Mouse (Mus musculus): ENCODE results near the gene Adam11. TPM values are rescaled to one million over a fixed set of nuclear protein-coding genes. Genes with fewer than 3 reads are reported as not detected.

Gene Adam11
- polyA plus RNA-seq, 1 experiment from 2014 or later, result 13.9 TPM

DNA sequence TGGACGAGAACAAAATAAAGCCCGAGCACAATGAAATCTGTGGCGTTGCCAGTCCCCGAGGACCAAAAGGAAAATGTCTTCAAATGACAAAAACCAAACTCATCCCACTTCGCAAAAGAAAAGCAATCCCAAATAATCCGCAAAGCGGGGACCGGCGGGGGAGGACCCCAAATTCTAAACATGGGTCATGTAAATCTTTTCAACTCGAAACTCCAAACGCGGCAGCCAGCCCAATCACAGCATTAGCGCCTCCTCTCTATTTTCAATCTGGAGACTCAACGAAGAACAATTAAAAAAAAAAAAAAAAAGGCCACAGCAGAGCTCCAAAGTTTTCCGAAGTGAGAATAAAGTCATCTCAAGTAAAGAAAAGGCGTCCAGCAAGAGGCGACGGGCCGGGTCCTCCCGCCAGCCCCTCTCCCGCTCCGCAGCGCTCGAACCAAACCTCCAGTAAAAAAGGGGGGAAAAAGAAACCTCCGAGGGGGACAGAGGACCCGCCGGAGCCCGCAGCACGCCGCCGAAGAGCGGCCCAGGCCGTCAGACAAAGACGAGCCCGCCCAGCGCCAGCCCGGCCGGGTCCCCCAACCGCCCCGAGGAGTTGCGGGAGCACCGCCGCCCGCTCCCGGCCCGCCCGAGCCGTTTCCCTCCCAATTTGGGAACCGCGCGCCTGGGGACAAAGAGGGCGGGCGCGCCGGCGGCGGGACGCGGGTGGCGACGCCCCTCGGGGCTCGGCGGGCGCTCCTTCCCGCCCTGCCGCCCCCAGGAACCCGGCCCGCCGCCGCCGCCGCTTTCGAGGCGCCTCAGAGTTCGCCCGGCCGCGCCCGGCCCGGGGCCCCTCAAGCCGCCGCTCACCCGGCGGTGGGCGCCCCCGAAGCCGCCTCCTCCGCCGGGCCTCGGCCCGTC is 57.1 kb downstream of the Adam11 start:
- Histone ChIP-seq H3K9me3 (replicated peaks; ENCODE audit: control insufficient read depth, low read length) (no peaks in the 10 kb centered on the region), H3K4me3 (ENCODE audit: low read depth, low read length) (peak overlapping the region; percentile 82), H3K9ac (replicated peaks; ENCODE audit: low read length) (peak overlapping the region; percentile 98), H3K27ac (replicated peaks; ENCODE audit: low read depth, low read length) (peak overlapping the region; percentile 100), H3K4me1 (ENCODE audit: control insufficient read depth, insufficient read depth, low read length) (peaks cover 2% of the 10 kb centered on the region), H3K27me3 (ENCODE audit: control insufficient read depth, insufficient read depth, low read length) (no peaks in the 10 kb centered on the region), H3K4me2 (ENCODE audit: low read depth, low read length) (peak overlapping the region; percentile 89), H3K36me3 (replicated peaks; ENCODE audit: control insufficient read depth, insufficient read depth, low read depth, low read length) (no peaks in the 10 kb centered on the region)
- DNase-seq (ENCODE audit: low spot score), result peak; percentile 63
- ATAC-seq (replicated peaks; ENCODE audit: insufficient number of reproducible peaks, low FRiP score, low TSS enrichment, low read depth), result peak; percentile 10; the same call in 1 of the 2 replicates
- WGBS, result under 1% methylated on average over 55 of the region's 92 CpGs

DNA sequence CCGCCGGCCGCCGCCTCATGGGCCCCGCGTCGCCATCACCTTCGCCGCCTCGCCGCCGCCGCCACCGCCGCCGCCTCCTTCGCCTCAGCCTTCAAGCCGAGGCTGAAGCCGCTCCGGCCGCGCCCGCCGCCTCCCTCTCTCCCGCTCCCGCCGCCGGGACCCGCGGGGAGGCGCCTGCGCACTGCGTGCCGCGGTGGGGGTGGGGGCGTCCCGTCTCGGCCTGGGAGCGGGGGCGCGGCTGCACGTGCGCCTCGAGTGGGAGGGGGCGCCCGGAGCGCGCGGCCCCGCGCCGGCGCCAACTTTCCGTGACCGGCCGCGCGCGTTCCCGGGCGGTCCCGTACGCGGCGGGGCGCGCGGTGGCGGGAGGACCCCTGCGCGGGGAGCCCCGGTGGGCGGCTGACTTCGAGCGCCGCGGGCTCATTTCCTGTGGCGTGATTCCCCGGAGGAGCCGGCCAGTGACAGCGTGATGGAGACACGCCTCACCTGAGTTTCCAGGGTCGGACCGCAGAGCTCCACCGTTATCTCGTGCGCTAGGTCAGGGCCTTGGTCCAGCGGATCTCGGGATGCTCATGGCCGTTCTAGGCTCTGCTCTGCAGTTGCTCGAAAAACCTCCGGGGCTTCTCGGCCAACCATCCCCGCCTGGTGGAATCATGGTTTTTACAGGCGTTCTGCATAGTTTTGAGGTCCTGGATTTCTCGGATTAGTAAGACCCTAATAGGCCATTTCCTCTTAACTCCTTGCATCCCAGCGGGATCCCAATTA is 58.0 kb downstream of the Adam11 start, which contains the start of gene Gjc1:
Gjc1 (minus strand) TSS at position 680 of the 762 bp plus-strand sequence.
- WGBS, result under 1% methylated on average over 60 of the region's 97 CpGs
- Histone ChIP-seq H3K4me1 (ENCODE audit: control insufficient read depth, insufficient read depth, low read length) (peaks cover 2% of the 10 kb centered on the region), H3K4me3 (ENCODE audit: low read depth, low read length) (peak within 1 kb of the TSS; percentile 82), H3K4me2 (ENCODE audit: low read depth, low read length) (peak within 1 kb of the TSS; percentile 89), H3K9me3 (replicated peaks; ENCODE audit: control insufficient read depth, low read length) (no peaks in the 10 kb centered on the region), H3K36me3 (replicated peaks; ENCODE audit: control insufficient read depth, insufficient read depth, low read depth, low read length) (no peaks in the 10 kb centered on the region), H3K27ac (replicated peaks; ENCODE audit: low read depth, low read length) (peak within 1 kb of the TSS; percentile 100), H3K27me3 (ENCODE audit: control insufficient read depth, insufficient read depth, low read length) (no peaks in the 10 kb centered on the region), H3K9ac (replicated peaks; ENCODE audit: low read length) (peak within 1 kb of the TSS; percentile 98)
- DNase-seq (ENCODE audit: low spot score) (peak; percentile 90), ATAC-seq (replicated peaks; ENCODE audit: insufficient number of reproducible peaks, low FRiP score, low TSS enrichment, low read depth) (peak; percentile 82)

DNA sequence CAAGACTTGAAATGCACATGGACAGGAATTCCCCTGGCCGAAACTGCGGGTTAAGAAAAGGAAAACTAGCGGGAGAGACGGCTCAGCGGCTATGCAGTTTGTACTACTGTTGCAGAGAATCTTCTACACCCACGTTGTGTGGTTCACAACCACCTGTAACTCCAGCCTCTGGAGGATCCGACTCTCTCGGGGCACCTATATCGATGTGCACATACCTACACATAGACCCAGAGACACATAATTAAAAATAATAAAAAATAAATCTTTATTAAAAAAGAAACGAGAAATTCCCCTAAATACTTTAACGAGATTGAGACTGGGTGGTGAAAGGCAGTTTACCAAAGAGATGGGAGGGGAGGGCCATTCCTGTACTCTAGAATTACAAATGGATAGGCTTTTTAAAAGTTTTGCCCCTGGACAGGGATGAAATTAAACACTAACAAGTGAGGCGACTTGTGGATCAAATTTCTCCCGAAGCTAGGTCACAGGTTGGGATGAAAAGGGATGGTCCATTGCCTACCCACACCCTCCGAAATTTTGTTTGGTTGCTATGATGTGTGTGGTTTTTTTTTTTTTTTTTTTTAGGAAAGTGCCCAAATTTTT is 58.6 kb downstream of the Adam11 start:
- ATAC-seq (replicated peaks; ENCODE audit: insufficient number of reproducible peaks, low FRiP score, low TSS enrichment, low read depth) (peak; percentile 53; the same call in 1 of the 2 replicates), DNase-seq (ENCODE audit: low spot score) (peak; percentile 34)
- Histone ChIP-seq H3K4me2 (ENCODE audit: low read depth, low read length) (peak overlapping the region; percentile 89), H3K27ac (replicated peaks; ENCODE audit: low read depth, low read length) (peak overlapping the region; percentile 100), H3K27me3 (ENCODE audit: control insufficient read depth, insufficient read depth, low read length) (no peaks in the 10 kb centered on the region), H3K9ac (replicated peaks; ENCODE audit: low read length) (peak overlapping the region; percentile 98), H3K4me3 (ENCODE audit: low read depth, low read length) (peak overlapping the region; percentile 82), H3K9me3 (replicated peaks; ENCODE audit: control insufficient read depth, low read length) (no peaks in the 10 kb centered on the region), H3K36me3 (replicated peaks; ENCODE audit: control insufficient read depth, insufficient read depth, low read depth, low read length) (no peaks in the 10 kb centered on the region), H3K4me1 (ENCODE audit: control insufficient read depth, insufficient read depth, low read length) (peaks cover 2% of the 10 kb centered on the region)
- 4% methylated on average over 14 of the region's 14 CpGs for WGBS

DNA sequence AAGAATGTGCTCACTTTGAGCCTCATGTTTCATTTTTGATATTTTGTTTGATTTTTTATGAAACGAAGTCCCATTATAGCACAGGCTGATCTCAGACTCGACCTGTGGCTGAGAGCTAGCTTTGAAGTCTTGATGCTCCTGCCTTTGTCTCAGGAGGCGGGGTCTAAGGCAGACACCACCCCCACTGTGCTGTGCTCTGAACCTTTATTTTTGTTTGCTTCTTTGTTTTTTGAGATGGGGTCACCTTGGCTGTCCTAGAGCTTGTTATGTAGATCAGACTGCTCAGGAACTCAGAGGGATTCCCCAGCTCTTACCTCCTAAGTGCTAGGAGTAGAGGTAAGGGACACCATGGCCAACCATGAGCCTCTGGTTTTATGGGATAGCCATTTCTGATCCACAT is 59.2 kb downstream of the Adam11 start:
- Histone ChIP-seq H3K4me2 (ENCODE audit: low read depth, low read length) (no peak overlapping the region), H3K27me3 (ENCODE audit: control insufficient read depth, insufficient read depth, low read length) (no peaks in the 10 kb centered on the region), H3K4me1 (ENCODE audit: control insufficient read depth, insufficient read depth, low read length) (peaks cover 2% of the 10 kb centered on the region), H3K4me3 (ENCODE audit: low read depth, low read length) (no peak overlapping the region), H3K9ac (replicated peaks; ENCODE audit: low read length) (no peak overlapping the region), H3K36me3 (replicated peaks; ENCODE audit: control insufficient read depth, insufficient read depth, low read depth, low read length) (no peaks in the 10 kb centered on the region), H3K27ac (replicated peaks; ENCODE audit: low read depth, low read length) (no peak overlapping the region), H3K9me3 (replicated peaks; ENCODE audit: control insufficient read depth, low read length) (no peaks in the 10 kb centered on the region)
- 5% methylated on average over 3 of the region's 3 CpGs for WGBS
- DNase-seq (ENCODE audit: low spot score) (no peak), ATAC-seq (replicated peaks; ENCODE audit: insufficient number of reproducible peaks, low FRiP score, low TSS enrichment, low read depth) (no peak)

DNA sequence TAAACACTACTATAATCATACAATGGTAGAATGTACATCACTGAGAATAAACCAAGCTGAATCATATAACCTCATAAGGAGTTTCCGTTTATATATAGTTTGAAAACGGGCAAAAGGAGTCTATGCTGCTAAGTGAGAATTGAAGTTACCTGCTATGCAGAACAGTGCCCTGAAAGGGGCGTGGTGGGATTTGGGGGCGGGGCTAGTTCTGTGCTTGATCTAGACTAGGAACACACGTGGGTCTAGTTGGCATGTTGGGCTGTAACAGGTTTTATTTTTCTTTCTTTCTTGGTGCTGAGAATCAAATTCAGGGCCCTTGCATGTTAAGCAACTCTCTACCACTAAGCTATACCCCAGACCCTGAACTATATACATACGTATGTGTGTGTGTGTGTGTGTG is 60.0 kb downstream of the Adam11 start:
- no peaks in the 10 kb centered on the region for H3K27me3 ChIP-seq (ENCODE audit: control insufficient read depth, insufficient read depth, low read length)
- H3K27ac ChIP-seq (replicated peaks; ENCODE audit: low read depth, low read length), result no peak overlapping the region
- ATAC-seq (replicated peaks; ENCODE audit: insufficient number of reproducible peaks, low FRiP score, low TSS enrichment, low read depth) (no peak), DNase-seq (ENCODE audit: low spot score) (peak; percentile 35)
- H3K4me1 ChIP-seq (ENCODE audit: control insufficient read depth, insufficient read depth, low read length), result no peaks in the 10 kb centered on the region; the same call in 1 of the 2 replicates
- no peak overlapping the region for H3K4me2 ChIP-seq (ENCODE audit: low read depth, low read length)
- no peak overlapping the region for H3K4me3 ChIP-seq (ENCODE audit: low read depth, low read length)
- 48% methylated on average over 6 of the region's 6 CpGs for WGBS
- no peaks in the 10 kb centered on the region for H3K9me3 ChIP-seq (replicated peaks; ENCODE audit: control insufficient read depth, low read length)
- H3K36me3 ChIP-seq (replicated peaks; ENCODE audit: control insufficient read depth, insufficient read depth, low read depth, low read length), result no peaks in the 10 kb centered on the region
- H3K9ac ChIP-seq (replicated peaks; ENCODE audit: low read length), result no peak overlapping the region

DNA sequence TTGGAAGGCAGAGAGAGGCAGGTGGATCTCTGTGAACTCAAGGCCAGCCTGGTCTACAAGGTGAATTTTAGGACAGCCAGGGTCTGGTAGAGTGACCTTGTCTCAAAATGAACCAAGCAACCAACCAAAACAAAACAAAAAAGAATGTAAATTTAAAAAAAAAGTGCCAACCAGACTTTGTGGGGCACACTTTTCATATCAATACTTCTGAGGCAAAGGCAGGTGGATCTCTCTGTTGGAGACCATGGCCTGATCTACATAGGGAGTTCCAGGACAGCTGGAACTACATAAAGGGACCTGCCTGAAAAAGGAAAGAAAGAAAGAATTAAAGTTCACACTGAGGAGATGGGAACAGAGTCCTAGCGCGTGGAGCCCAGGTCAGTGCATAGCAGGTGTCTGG is 65.2 kb downstream of the Adam11 start:
- no peak for ATAC-seq (replicated peaks; ENCODE audit: insufficient number of reproducible peaks, low FRiP score, low TSS enrichment, low read depth)
- Histone ChIP-seq H3K9ac (replicated peaks; ENCODE audit: low read length) (no peak overlapping the region), H3K9me3 (replicated peaks; ENCODE audit: control insufficient read depth, low read length) (no peaks in the 10 kb centered on the region), H3K27ac (replicated peaks; ENCODE audit: low read depth, low read length) (no peak overlapping the region), H3K4me2 (ENCODE audit: low read depth, low read length) (no peak overlapping the region), H3K36me3 (replicated peaks; ENCODE audit: control insufficient read depth, insufficient read depth, low read depth, low read length) (no peaks in the 10 kb centered on the region), H3K4me3 (ENCODE audit: low read depth, low read length) (no peak overlapping the region), H3K4me1 (ENCODE audit: control insufficient read depth, insufficient read depth, low read length) (no peaks in the 10 kb centered on the region), H3K27me3 (ENCODE audit: control insufficient read depth, insufficient read depth, low read length) (no peaks in the 10 kb centered on the region)
- no peak for DNase-seq (ENCODE audit: low spot score)
- WGBS, result 74% methylated on average over 2 of the region's 2 CpGs

DNA sequence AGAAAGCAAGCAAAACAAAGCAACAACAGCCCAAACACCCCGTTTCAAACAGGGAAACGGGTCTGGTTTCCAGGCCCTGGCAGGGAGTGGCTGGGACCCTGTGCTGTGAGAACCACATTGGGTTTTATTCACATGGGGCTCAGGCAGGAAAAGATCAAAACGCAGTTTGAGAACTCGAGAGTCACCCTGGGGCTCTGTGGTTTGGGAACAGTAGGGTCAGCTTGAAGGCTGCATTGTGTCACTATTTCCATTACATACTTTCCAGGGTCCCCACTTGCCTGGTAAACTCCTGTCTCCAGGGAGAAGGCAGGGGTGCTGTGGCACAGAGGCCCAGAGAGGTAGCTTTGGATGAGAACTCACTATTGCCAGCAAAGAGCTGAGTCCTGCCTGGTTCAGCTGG is 65.9 kb downstream of the Adam11 start:
- WGBS, result 49% methylated on average over 4 of the region's 4 CpGs
- H3K4me3 ChIP-seq (ENCODE audit: low read depth, low read length), result no peak overlapping the region
- no peak overlapping the region for H3K27ac ChIP-seq (replicated peaks; ENCODE audit: low read depth, low read length)
- H3K4me2 ChIP-seq (ENCODE audit: low read depth, low read length), result no peak overlapping the region
- H3K27me3 ChIP-seq (ENCODE audit: control insufficient read depth, insufficient read depth, low read length), result no peaks in the 10 kb centered on the region
- ATAC-seq (replicated peaks; ENCODE audit: insufficient number of reproducible peaks, low FRiP score, low TSS enrichment, low read depth) (no peak), DNase-seq (ENCODE audit: low spot score) (no peak)
- H3K9me3 ChIP-seq (replicated peaks; ENCODE audit: control insufficient read depth, low read length), result no peaks in the 10 kb centered on the region
- H3K9ac ChIP-seq (replicated peaks; ENCODE audit: low read length), result no peak overlapping the region
- no peaks in the 10 kb centered on the region for H3K36me3 ChIP-seq (replicated peaks; ENCODE audit: control insufficient read depth, insufficient read depth, low read depth, low read length)
- H3K4me1 ChIP-seq (ENCODE audit: control insufficient read depth, insufficient read depth, low read length), result no peaks in the 10 kb centered on the region
